9 mouse cellular contexts compared by ENCODE assay signal in the genomic region with DNA sequence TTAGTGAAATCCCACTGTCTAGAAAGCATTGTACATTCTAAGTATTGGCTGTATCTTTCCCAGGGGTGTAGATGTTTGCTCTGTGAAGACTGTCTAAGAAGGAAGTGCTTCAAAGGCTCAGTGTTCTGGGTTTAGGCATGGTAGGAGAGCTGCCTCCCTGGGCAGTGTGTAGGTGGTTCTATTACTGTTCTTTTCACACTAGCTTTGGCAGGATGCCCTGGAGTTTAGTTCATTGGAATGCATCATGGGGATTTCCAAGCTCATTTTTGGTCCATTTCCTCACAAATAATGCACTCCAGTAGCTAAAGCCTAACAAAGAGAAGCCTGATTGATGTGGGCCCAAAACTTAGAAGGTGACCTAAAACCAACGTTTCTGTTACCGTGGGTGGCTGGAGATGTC.
A peak's percentile ranks its signal among the peaks of the same experiment; 100 is the strongest.
DNase-seq lines count a peak whose midpoint lies in the region; ATAC-seq and TF ChIP-seq lines count a peak whose summit lies in the region.
"Had no signal": no experiment of that assay in that cellular context is flagged by ENCODE, and none has a peak within 500 bp of the region (broad histone marks: within the 10 kb centered on the region; RNA-seq: fewer than 3 reads in every experiment).

No protein-coding gene starts in this region.

- H3K4me1 ChIP-seq in hindbrain, postnatal 0 days (ENCODE audit: insufficient read depth, low read length) = no peaks in the 10 kb centered on the region
- H3K4me1 ChIP-seq in hindbrain, embryonic 12.5 days = peaks cover 3% of the 10 kb centered on the region; the same call in 1 of the 2 replicates
- H3K4me1 ChIP-seq: embryonic facial prominence, embryonic 12.5 days had no signal

- peak; percentile 21 for DNase-seq in hindbrain, postnatal 0 days (ENCODE audit: low spot score)
- DNase-seq in left cerebral cortex, postnatal 10 days (ENCODE audit: extremely low spot score in 1 of 2, low spot score in 2 of 2) = peak; percentile 71 to 86
- DNase-seq in testis, postnatal 14 days (ENCODE audit: low spot score) = no peak
- DNase-seq in neural tube, embryonic 10.5 days (ENCODE audit: extremely low spot score, low spot score) = no peak

- WGBS in hindbrain, postnatal 0 days = 30% methylated on average over 2 of the region's 2 CpGs
- 71% methylated on average over 2 of the region's 2 CpGs for WGBS in hindbrain, embryonic 12.5 days

- H3K4me2 ChIP-seq in hindbrain, postnatal 0 days (ENCODE audit: low read depth, low read length) = no peak overlapping the region
- H3K4me2 ChIP-seq in hindbrain, embryonic 12.5 days (replicated peaks) = no peak overlapping the region
- H3K4me2 ChIP-seq: embryonic facial prominence, embryonic 12.5 days had no signal

- H3K27me3 ChIP-seq in hindbrain, postnatal 0 days (ENCODE audit: insufficient read depth, low read length) = no peaks in the 10 kb centered on the region
- no peaks in the 10 kb centered on the region for H3K27me3 ChIP-seq in hindbrain, embryonic 12.5 days
- H3K27me3 ChIP-seq: embryonic facial prominence, embryonic 12.5 days had no signal

- H3K27ac ChIP-seq in hindbrain, postnatal 0 days = no peak overlapping the region
- no peak overlapping the region for H3K27ac ChIP-seq in hindbrain, embryonic 12.5 days
- H3K27ac ChIP-seq: embryonic facial prominence, embryonic 12.5 days had no signal

- no peak for TF ChIP-seq CTCF in hindbrain, postnatal 0 days (IDR thresholded peaks at IDR 0.05; ENCODE audit: low read depth)

- intact Hi-C loops in left cerebral cortex, postnatal 10 days (cut with DNase I) = no loop called here

- H3K4me3 ChIP-seq in hindbrain, postnatal 0 days (ENCODE audit: low read length) = no peak overlapping the region
- no peak overlapping the region for H3K4me3 ChIP-seq in hindbrain, embryonic 12.5 days
- H3K4me3 ChIP-seq: embryonic facial prominence, embryonic 12.5 days had no signal

- ATAC-seq in hindbrain, postnatal 0 days = no peak
- ATAC-seq in hindbrain, embryonic 12.5 days (ENCODE audit: low FRiP score) = no peak
- peak; percentile 22 for ATAC-seq in activated CD4-positive, CD25-positive, alpha-beta regulatory T cell, adult 4 months
- ATAC-seq in frontal cortex, adult (ENCODE audit: low TSS enrichment) = peak; percentile 90
- no peak for ATAC-seq in erythroid progenitor cell, adult 5-6 weeks (replicated peaks; ENCODE audit: low FRiP score, poor library complexity, severe bottlenecking)

- no peaks in the 10 kb centered on the region for H3K9me3 ChIP-seq in hindbrain, postnatal 0 days (ENCODE audit: low read length)
- no peaks in the 10 kb centered on the region for H3K9me3 ChIP-seq in hindbrain, embryonic 12.5 days (replicated peaks)
- H3K9me3 ChIP-seq: embryonic facial prominence, embryonic 12.5 days had no signal

- H3K36me3 ChIP-seq in hindbrain, postnatal 0 days (ENCODE audit: insufficient read depth, low read length) = no peaks in the 10 kb centered on the region
- H3K36me3 ChIP-seq in hindbrain, embryonic 12.5 days = no peaks in the 10 kb centered on the region
- H3K36me3 ChIP-seq: embryonic facial prominence, embryonic 12.5 days had no signal

- no peak overlapping the region for H3K9ac ChIP-seq in hindbrain, postnatal 0 days (replicated peaks; ENCODE audit: low read length)
- no peak overlapping the region for H3K9ac ChIP-seq in hindbrain, embryonic 12.5 days
- H3K9ac ChIP-seq: embryonic facial prominence, embryonic 12.5 days had no signal

Comparison
In these comparisons a context has a peak if more than half of its experiments do, and no peak if none do; other contexts are left out.
1. ATAC-seq: peak in activated CD4-positive, CD25-positive, alpha-beta regulatory T cell, adult 4 months (single experiment) and frontal cortex, adult (single experiment); none in hindbrain, postnatal 0 days (single experiment), hindbrain, embryonic 12.5 days (single experiment) and erythroid progenitor cell, adult 5-6 weeks (single experiment).
2. DNase-seq: peak in hindbrain, postnatal 0 days (single experiment) and left cerebral cortex, postnatal 10 days (2 of 2); none in testis, postnatal 14 days (single experiment) and neural tube, embryonic 10.5 days (single experiment).